Mouse (Mus musculus) left cerebral cortex, postnatal 14 days (tissue): Measurements from ENCODE around the gene Acap1. TPM values are rescaled to one million over a fixed set of nuclear protein-coding genes. Genes with fewer than 3 reads are reported as not detected.

ENCODE experiments used
- microRNA-seq, 2 experiments: library from miRNA; unstranded; fragments of <30 nt; microRNA quantifications; one replicate each; pipeline ENCODE4 v1.2.0; 2022
- total RNA-seq, 2 experiments: library from RNA; stranded (reverse); gene quantifications; 2 replicates each; pipeline ENCODE4 v1.2.3; 2021

Acap1 gene
- total RNA-seq, 2 experiments from 2014 or later = not detected

Small RNAs within 50 kb of the gene (microRNA-seq; reads per million reads assigned to microRNA genes)
- 0 reads per million in 2 experiments for gene Mir6924

Other genes starting within 250 kb of the Acap1 start
- not detected for gene Sox15, start 240.2 kb downstream of the Acap1 start, total RNA-seq
- gene Mpdu1, start 232.9 kb downstream of the Acap1 start, total RNA-seq = 10 to 100 TPM; 77.6 to 83.7 TPM
- 10 to 100 TPM; 13.5 to 13.8 TPM for gene Cd68, start 229.4 kb downstream of the Acap1 start, total RNA-seq
- 100 to 1,000 TPM; 368 to 371 TPM for gene Eif4a1, start 223.1 kb downstream of the Acap1 start, total RNA-seq
- 100 to 1,000 TPM in 1 of 2 experiments, 10 to 100 TPM in 1; 91.5 to 102 TPM for gene Senp3, start 213.5 kb downstream of the Acap1 start, total RNA-seq
- 1 to 10 TPM; 1.7 to 2.0 TPM for gene Tnfsf13, start 209.8 kb downstream of the Acap1 start, total RNA-seq
- gene Tnfsf12, start 199.7 kb downstream of the Acap1 start, total RNA-seq = 1 to 10 TPM; 5.8 to 7.6 TPM
- under 1 TPM; 0.81 to 0.95 TPM for gene Tnfsfm13, start 199.4 kb downstream of the Acap1 start, total RNA-seq
- 10 to 100 TPM; 54.3 to 54.4 TPM for gene Polr2a, start 136.9 kb downstream of the Acap1 start, total RNA-seq
- not detected for gene Slc35g3, start 133.6 kb downstream of the Acap1 start, total RNA-seq
- gene Zbtb4, start 129.6 kb downstream of the Acap1 start, total RNA-seq = 10 to 100 TPM; 71.1 to 86.9 TPM
- under 1 TPM; 0.76 to 0.79 TPM for gene Chrnb1, start 99.6 kb downstream of the Acap1 start, total RNA-seq
- 10 to 100 TPM; 15.4 to 20.4 TPM for gene Fgf11, start 93.7 kb downstream of the Acap1 start, total RNA-seq
- gene Tmem102, start 89.9 kb downstream of the Acap1 start, total RNA-seq = not detected
- gene Gm39566, start 80.2 kb downstream of the Acap1 start, total RNA-seq = not detected
- not detected for gene Spem2, start 77.1 kb downstream of the Acap1 start, total RNA-seq
- gene Spem1, start 73.4 kb downstream of the Acap1 start, total RNA-seq = under 1 TPM in 1 of 2 experiments, not detected in 1; 0.32 TPM
- 100 to 1,000 TPM; 277 to 281 TPM for gene Nlgn2, start 57.8 kb downstream of the Acap1 start, total RNA-seq
- gene Tmem256, start 57.0 kb downstream of the Acap1 start, total RNA-seq = 100 to 1,000 TPM; 160 to 167 TPM
- 10 to 100 TPM; 19.5 to 22.3 TPM for gene Plscr3, start 49.2 kb downstream of the Acap1 start, total RNA-seq
- not detected for gene Tnk1, start 36.8 kb downstream of the Acap1 start, total RNA-seq
- not detected for gene Tmem95, start 17.5 kb downstream of the Acap1 start, total RNA-seq
- gene Kctd11, start 14.1 kb downstream of the Acap1 start, total RNA-seq = 1 to 10 TPM in 1 of 2 experiments, under 1 TPM in 1; 0.86 to 1.4 TPM
- under 1 TPM in 1 of 2 experiments, not detected in 1; 0.38 TPM for gene 2810408A11Rik, start 5.4 kb upstream of the Acap1 start, total RNA-seq
- gene Neurl4, start 5.5 kb upstream of the Acap1 start, total RNA-seq = 100 to 1,000 TPM; 121 to 125 TPM
- gene Gps2, start 18.3 kb upstream of the Acap1 start, total RNA-seq = 10 to 100 TPM; 24.9 to 26.0 TPM
- 100 to 1,000 TPM; 468 to 473 TPM for gene Eif5a, start 26.4 kb upstream of the Acap1 start, total RNA-seq
- 10 to 100 TPM in 1 of 2 experiments, 1 to 10 TPM in 1; 8.4 to 11.3 TPM for gene Ybx2, start 40.3 kb upstream of the Acap1 start, total RNA-seq
- gene Slc2a4, start 52.6 kb upstream of the Acap1 start, total RNA-seq = 1 to 10 TPM; 1.9 to 2.4 TPM
- not detected for gene Cldn7, start 69.2 kb upstream of the Acap1 start, total RNA-seq
- 100 to 1,000 TPM; 115 TPM for gene Ctdnep1, start 85.6 kb upstream of the Acap1 start, total RNA-seq
- 100 to 1,000 TPM; 103 to 107 TPM for gene Elp5, start 87.0 kb upstream of the Acap1 start, total RNA-seq
- gene Gabarap, start 95.6 kb upstream of the Acap1 start, total RNA-seq = 100 to 1,000 TPM; 213 to 217 TPM
- gene Phf23, start 100.2 kb upstream of the Acap1 start, total RNA-seq = 10 to 100 TPM; 39.2 to 40.2 TPM
- gene Dvl2, start 105.1 kb upstream of the Acap1 start, total RNA-seq = 10 to 100 TPM; 27.3 to 30.0 TPM
- gene Acadvl, start 119.9 kb upstream of the Acap1 start, total RNA-seq = 10 to 100 TPM; 50.7 to 53.6 TPM
- 1,000 to 10,000 TPM in 1 of 2 experiments, 100 to 1,000 TPM in 1; 1,000 to 1,075 TPM for gene Dlg4, start 121.4 kb upstream of the Acap1 start, total RNA-seq
- 1 to 10 TPM; 1.9 to 2.4 TPM for gene Asgr1, start 158.5 kb upstream of the Acap1 start, total RNA-seq
- not detected for gene Asgr2, start 197.1 kb upstream of the Acap1 start, total RNA-seq
- under 1 TPM; 0.51 to 0.61 TPM for gene Mgl2, start 234.8 kb upstream of the Acap1 start, total RNA-seq